Mouse (Mus musculus): Measurements from ENCODE around the gene 1810062G17Rik. TPM values are rescaled to one million over a fixed set of nuclear protein-coding genes. Genes with fewer than 3 reads are reported as not detected.

The 1810062G17Rik gene
- total RNA-seq (2021), result 1 to 10 TPM; 2.8 to 3.5 TPM
- long read RNA-seq, experiment 1, result 0 reads
- long read RNA-seq, experiment 2, partial matches to known transcripts, result 0 of 1 reads
- long read RNA-seq, experiment 2, other reads (novel, unspliced or antisense), result 0 of 1 reads

GRCm38 (mm10) chr3:36475532-36476087, at the start of gene 1810062G17Rik, which contains the start of gene Anxa5:
Gene 1810062G17Rik (plus strand): TSS chr3:36475937.
Gene Anxa5 (minus strand): TSS chr3:36475894.
- DNase-seq (ENCODE audit: low spot score in 2 of 2), result peak; percentile 87 to 96

- no peak for DNase-seq (ENCODE audit: low spot score in 2 of 2)
Observed at GRCm38 (mm10) chr3:36427386-36427785, 48.4 kb upstream of the 1810062G17Rik start.

GRCm38 (mm10) chr3:36430360-36430759, 45.4 kb upstream of the 1810062G17Rik start:
- no peak for DNase-seq (ENCODE audit: low spot score in 2 of 2)

- DNase-seq (ENCODE audit: low spot score in 2 of 2), result no peak
Observed at GRCm38 (mm10) chr3:36440280-36440679, 35.5 kb upstream of the 1810062G17Rik start.

GRCm38 (mm10) chr3:36442426-36442825, 33.3 kb upstream of the 1810062G17Rik start:
- no peak for DNase-seq (ENCODE audit: low spot score in 2 of 2)

GRCm38 (mm10) chr3:36446041-36446440, 29.7 kb upstream of the 1810062G17Rik start:
- DNase-seq (ENCODE audit: low spot score in 2 of 2), result no peak

GRCm38 (mm10) chr3:36446506-36446905, 29.2 kb upstream of the 1810062G17Rik start:
- no peak for DNase-seq (ENCODE audit: low spot score in 2 of 2)

- DNase-seq (ENCODE audit: low spot score in 2 of 2), result no peak
Observed at GRCm38 (mm10) chr3:36446918-36447317, 28.8 kb upstream of the 1810062G17Rik start.

GRCm38 (mm10) chr3:36449292-36450165, 26.2 kb upstream of the 1810062G17Rik start:
- no peak for DNase-seq (ENCODE audit: low spot score in 2 of 2)

- no peak for DNase-seq (ENCODE audit: low spot score in 2 of 2)
Observed at GRCm38 (mm10) chr3:36452502-36452901, 23.2 kb upstream of the 1810062G17Rik start.

GRCm38 (mm10) chr3:36455124-36455523, 20.6 kb upstream of the 1810062G17Rik start:
- no peak for DNase-seq (ENCODE audit: low spot score in 2 of 2)

GRCm38 (mm10) chr3:36455566-36455965, 20.2 kb upstream of the 1810062G17Rik start:
- DNase-seq (ENCODE audit: low spot score in 2 of 2), result no peak

GRCm38 (mm10) chr3:36460717-36461116, 15.0 kb upstream of the 1810062G17Rik start:
- no peak for DNase-seq (ENCODE audit: low spot score in 2 of 2)

GRCm38 (mm10) chr3:36461819-36462218, 13.9 kb upstream of the 1810062G17Rik start:
- no peak for DNase-seq (ENCODE audit: low spot score in 2 of 2)

- no peak for DNase-seq (ENCODE audit: low spot score in 2 of 2)
Observed at GRCm38 (mm10) chr3:36462348-36462747, 13.4 kb upstream of the 1810062G17Rik start.

GRCm38 (mm10) chr3:36465538-36465937, 10.2 kb upstream of the 1810062G17Rik start:
- no peak for DNase-seq (ENCODE audit: low spot score in 2 of 2)

- DNase-seq (ENCODE audit: low spot score in 2 of 2), result no peak
Observed at GRCm38 (mm10) chr3:36467632-36468031, 8.1 kb upstream of the 1810062G17Rik start.

GRCm38 (mm10) chr3:36468871-36469270, 6.9 kb upstream of the 1810062G17Rik start:
- DNase-seq (ENCODE audit: low spot score in 2 of 2), result no peak

GRCm38 (mm10) chr3:36471856-36472255, 3.9 kb upstream of the 1810062G17Rik start:
- DNase-seq (ENCODE audit: low spot score in 2 of 2), result no peak

GRCm38 (mm10) chr3:36473222-36473621, 2.5 kb upstream of the 1810062G17Rik start:
- no peak for DNase-seq (ENCODE audit: low spot score in 2 of 2)

- DNase-seq (ENCODE audit: low spot score in 2 of 2), result no peak
Observed at GRCm38 (mm10) chr3:36474421-36474820, 1.3 kb upstream of the 1810062G17Rik start.

GRCm38 (mm10) chr3:36474938-36475483, 726 bp upstream of the 1810062G17Rik start:
- DNase-seq (ENCODE audit: low spot score in 2 of 2), result no peak
